Mouse (Mus musculus): ENCODE measurements around the gene Ubr4. TPM values are rescaled to one million over a fixed set of nuclear protein-coding genes. Genes with fewer than 3 reads are reported as not detected.

Gene Ubr4
- polyA plus RNA-seq, 1 experiment from 2014 or later: 84.5 TPM

DNA sequence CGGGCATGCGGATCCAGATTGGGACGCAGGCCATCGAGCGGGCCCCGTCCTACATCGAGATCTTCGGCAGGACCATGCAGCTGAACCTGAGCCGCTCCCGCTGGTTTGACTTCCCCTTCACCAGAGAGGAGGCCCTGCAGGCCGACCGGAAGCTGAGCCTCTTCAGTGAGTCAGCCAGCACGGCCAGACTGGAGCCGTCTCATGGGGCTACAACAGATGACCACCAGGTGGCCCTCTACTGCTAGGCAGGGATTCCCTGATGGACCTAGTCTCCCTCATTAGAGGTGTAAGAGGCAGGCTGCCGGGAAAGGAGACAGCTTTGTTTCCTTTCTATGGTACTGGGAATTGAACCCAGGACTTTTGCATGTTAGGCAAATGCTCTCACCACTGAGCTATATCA lies 77.8 kb downstream of the Ubr4 start:
- ATAC-seq (ENCODE audit: insufficient read depth) (peak; percentile 69; the same call in 1 of the 2 replicates), DNase-seq (peak; percentile 89)
- Histone ChIP-seq H3K27ac (ENCODE audit: low read depth) (no peak overlapping the region), H3K27me3 (ENCODE audit: insufficient read depth, low read length) (no peaks in the 10 kb centered on the region), H3K4me3 (ENCODE audit: low read depth, low read length) (no peak overlapping the region), H3K9ac (no peak overlapping the region), H3K4me2 (no peak overlapping the region), H3K36me3 (ENCODE audit: insufficient read depth) (peaks cover 100% of the 10 kb centered on the region), H3K9me3 (ENCODE audit: low read depth, low read length) (no peaks in the 10 kb centered on the region), H3K4me1 (ENCODE audit: insufficient read depth) (no peaks in the 10 kb centered on the region)
- peak; percentile 82 for TF ChIP-seq CTCF (IDR thresholded peaks at IDR 0.05; ENCODE audit: low read depth)
- WGBS: 45% methylated on average over 15 of the region's 15 CpGs

DNA sequence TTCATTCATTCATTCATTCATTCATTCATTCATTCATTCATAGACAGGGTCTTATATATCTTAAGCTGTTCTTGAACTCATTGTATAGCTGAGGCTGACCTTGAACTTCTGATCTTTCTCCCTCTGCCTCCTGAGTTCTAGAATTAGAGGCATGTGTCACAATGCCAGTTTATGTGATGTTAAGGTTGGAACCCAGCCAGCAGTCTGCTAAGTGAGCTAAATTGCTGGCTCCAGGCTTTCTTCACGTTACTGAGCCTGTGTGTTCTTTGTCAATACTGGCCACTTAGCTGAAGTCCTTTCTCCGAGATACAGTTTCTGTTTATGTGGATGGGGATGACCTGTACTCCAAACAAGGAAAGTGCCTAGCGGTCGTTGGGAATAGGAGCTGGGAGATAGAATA lies 78.5 kb downstream of the Ubr4 start:
- 51% methylated on average over 4 of the region's 4 CpGs for WGBS
- ATAC-seq (ENCODE audit: insufficient read depth) (no peak), DNase-seq (peak; percentile 70)
- no peaks in the 10 kb centered on the region for H3K4me1 ChIP-seq (ENCODE audit: insufficient read depth)
- H3K9ac ChIP-seq: no peak overlapping the region
- no peak overlapping the region for H3K27ac ChIP-seq (ENCODE audit: low read depth)
- no peak for TF ChIP-seq CTCF (IDR thresholded peaks at IDR 0.05; ENCODE audit: low read depth)
- no peak overlapping the region for H3K4me3 ChIP-seq (ENCODE audit: low read depth, low read length)
- peaks cover 100% of the 10 kb centered on the region for H3K36me3 ChIP-seq (ENCODE audit: insufficient read depth)
- no peaks in the 10 kb centered on the region for H3K9me3 ChIP-seq (ENCODE audit: low read depth, low read length)
- H3K4me2 ChIP-seq: no peak overlapping the region
- no peaks in the 10 kb centered on the region for H3K27me3 ChIP-seq (ENCODE audit: insufficient read depth, low read length)

DNA sequence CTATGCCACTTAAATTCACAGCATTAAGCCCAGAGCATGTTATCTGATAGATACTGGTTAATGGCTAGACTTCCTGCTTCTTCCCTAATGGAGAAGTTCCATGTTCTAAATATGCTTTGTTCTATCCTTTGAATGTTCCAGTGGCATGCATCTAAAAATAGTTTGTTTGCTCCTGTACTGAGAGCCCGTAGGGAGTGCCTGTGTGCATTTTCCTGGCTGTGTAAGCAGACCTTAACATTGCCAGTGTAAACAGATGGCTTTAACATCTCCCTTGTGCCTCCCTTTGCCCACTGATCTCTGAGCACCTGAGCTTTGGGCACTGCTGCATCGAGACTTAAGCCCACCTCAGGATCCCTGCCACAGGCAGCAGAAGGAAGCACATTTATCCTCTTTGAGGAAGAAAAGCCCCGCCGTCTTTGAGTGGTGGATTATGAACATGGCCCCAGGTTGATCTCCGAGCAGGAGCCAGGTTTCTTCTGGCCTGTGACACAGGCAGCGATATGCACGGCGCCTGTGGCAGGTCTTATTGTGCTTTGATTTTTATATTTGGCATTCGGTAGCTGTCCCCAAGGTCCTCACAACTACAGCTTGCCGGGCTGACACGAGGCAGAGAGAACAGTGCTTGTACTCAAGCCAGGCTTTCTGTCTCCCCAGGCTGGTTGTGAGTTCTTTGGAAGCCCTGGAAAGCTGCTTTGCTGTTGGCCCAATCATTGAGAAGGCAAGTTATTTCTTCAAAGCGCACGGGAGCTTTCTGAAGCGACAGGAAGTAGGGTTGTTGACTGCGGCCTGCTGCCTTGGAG lies 80.8 kb downstream of the Ubr4 start:
- Histone ChIP-seq H3K4me1 (ENCODE audit: insufficient read depth) (no peaks in the 10 kb centered on the region), H3K27me3 (ENCODE audit: insufficient read depth, low read length) (no peaks in the 10 kb centered on the region), H3K4me2 (no peak overlapping the region), H3K9me3 (ENCODE audit: low read depth, low read length) (no peaks in the 10 kb centered on the region), H3K4me3 (ENCODE audit: low read depth, low read length) (no peak overlapping the region), H3K27ac (ENCODE audit: low read depth) (peak overlapping the region; percentile 67; the same call in 1 of the 2 replicates), H3K36me3 (ENCODE audit: insufficient read depth) (peaks cover 100% of the 10 kb centered on the region), H3K9ac (no peak overlapping the region)
- no peak for TF ChIP-seq CTCF (IDR thresholded peaks at IDR 0.05; ENCODE audit: low read depth)
- 82% methylated on average over 15 of the region's 15 CpGs for WGBS
- ATAC-seq (ENCODE audit: insufficient read depth) (peak; percentile 11; the same call in 1 of the 2 replicates), DNase-seq (peak; percentile 38)

DNA sequence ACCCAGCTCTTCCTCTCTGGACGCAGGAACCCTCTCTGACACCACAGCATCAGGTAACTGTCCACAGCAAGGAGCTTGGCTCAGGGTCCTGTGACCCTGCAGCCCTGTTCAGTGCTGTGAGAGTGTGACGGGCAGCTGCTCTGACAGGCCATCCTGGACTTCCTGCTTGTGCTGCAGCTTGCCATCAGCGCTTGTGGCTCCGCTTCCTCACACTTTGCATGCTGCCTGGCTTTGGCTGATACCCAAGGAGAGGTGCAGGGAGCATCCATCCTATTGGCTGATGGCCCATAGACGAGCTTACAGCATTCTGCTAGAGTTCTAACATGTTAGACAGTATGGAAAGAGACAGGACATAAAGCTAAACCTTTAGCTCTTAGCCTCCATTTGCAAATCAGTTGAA lies 88.8 kb downstream of the Ubr4 start:
- Histone ChIP-seq H3K9me3 (ENCODE audit: low read depth, low read length) (no peaks in the 10 kb centered on the region), H3K4me2 (no peak overlapping the region), H3K27me3 (ENCODE audit: insufficient read depth, low read length) (no peaks in the 10 kb centered on the region), H3K27ac (ENCODE audit: low read depth) (no peak overlapping the region), H3K36me3 (ENCODE audit: insufficient read depth) (peaks cover 97% of the 10 kb centered on the region), H3K4me3 (ENCODE audit: low read depth, low read length) (no peak overlapping the region), H3K4me1 (ENCODE audit: insufficient read depth) (no peaks in the 10 kb centered on the region), H3K9ac (no peak overlapping the region)
- 71% methylated on average over 5 of the region's 5 CpGs for WGBS
- TF ChIP-seq CTCF (IDR thresholded peaks at IDR 0.05; ENCODE audit: low read depth): no peak
- ATAC-seq (ENCODE audit: insufficient read depth): peak; percentile 28; the same call in 1 of the 2 replicates
- DNase-seq: peak; percentile 59

DNA sequence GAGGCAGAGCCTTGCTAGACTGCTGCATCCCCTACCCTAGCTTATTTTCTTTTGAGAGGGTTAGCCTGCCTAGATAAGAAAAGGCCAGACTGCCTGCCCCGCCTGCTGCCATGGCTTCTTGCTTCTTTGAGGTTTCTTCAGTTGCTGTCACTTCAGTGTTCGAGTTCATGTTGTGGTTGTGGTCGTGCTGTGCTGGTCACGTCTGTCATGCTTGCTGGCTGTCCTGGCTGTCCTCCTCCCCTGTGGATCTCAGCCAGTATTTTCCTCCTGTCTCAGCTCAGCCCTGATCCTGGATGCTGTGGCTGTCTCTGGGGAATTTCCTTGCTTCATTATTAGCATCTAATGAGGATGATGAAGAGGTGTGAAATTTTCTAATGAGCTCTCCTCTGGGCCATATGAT lies 89.4 kb downstream of the Ubr4 start:
- ATAC-seq (ENCODE audit: insufficient read depth): no peak
- 90% methylated on average over 4 of the region's 4 CpGs for WGBS
- H3K4me3 ChIP-seq (ENCODE audit: low read depth, low read length): no peak overlapping the region
- no peaks in the 10 kb centered on the region for H3K4me1 ChIP-seq (ENCODE audit: insufficient read depth)
- no peak for DNase-seq
- no peaks in the 10 kb centered on the region for H3K27me3 ChIP-seq (ENCODE audit: insufficient read depth, low read length)
- no peak overlapping the region for H3K9ac ChIP-seq
- no peaks in the 10 kb centered on the region for H3K9me3 ChIP-seq (ENCODE audit: low read depth, low read length)
- no peak overlapping the region for H3K4me2 ChIP-seq
- no peak overlapping the region for H3K27ac ChIP-seq (ENCODE audit: low read depth)
- no peak for TF ChIP-seq CTCF (IDR thresholded peaks at IDR 0.05; ENCODE audit: low read depth)
- H3K36me3 ChIP-seq (ENCODE audit: insufficient read depth): peaks cover 97% of the 10 kb centered on the region

DNA sequence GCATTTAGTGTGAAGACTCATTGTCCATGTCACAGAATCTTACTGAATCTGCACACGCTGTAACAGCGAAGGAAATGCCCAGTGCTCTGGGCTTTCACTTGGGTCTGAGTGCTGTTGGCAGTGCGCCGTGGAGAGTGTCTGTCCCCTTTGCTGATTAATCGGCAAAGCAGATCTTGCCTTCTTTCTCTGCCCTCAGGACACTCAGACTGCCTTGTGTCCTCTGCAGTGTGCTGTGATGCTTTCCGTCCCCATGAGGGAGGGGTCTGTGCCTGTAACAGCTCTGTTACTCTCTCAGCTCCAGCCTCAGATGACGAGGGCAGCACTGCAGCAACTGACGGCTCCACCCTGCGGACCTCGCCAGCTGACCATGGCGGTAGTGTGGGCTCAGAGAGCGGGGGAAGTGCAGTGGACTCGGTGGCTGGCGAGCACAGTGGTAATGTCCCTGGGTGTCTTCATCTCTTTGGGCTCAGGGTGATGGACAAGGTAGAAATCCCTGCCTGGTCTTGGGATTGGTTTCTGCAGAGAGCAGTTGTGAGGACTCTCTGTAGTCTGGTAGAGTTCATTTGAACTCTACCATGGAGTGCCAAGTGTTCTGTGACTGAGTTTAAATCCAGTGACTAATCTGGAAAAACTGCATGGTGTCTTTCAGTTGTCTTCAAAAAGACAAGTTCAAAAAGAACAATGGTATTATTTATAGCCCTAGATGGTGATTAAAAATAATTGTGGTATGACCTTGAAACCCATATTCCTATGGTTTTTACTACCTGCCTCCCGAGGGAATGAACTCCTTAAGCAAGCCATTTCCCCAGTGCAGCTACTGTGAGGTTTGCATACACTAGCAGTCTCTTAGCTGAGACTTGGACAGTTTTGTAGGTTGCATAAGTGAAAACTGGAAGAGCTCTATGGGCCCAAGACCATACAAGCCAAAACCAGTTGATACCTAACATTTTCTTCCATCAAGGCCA lies 90.3 kb downstream of the Ubr4 start:
- no peak for DNase-seq
- no peak for ATAC-seq (ENCODE audit: insufficient read depth)

DNA sequence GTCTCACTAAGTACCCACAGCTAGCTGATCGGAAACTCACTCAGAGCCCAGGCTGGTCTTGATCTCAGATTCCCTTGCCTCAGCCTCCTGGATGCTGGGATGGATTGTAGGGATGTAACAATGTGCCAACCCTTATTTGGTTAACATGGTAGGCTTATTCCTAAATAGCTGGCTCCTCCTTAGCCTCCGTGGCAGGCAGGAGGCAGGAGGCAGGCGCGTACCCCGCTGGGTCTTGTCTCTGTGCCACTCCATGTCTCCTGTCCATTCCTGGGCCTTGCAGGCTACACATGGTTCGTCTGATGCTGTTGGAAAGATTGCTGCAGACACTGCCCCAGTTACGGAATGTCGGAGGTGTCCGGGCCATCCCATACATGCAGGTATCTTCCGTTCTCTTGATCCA lies 91.9 kb downstream of the Ubr4 start:
- no peak for TF ChIP-seq CTCF (IDR thresholded peaks at IDR 0.05; ENCODE audit: low read depth)
- H3K4me2 ChIP-seq: no peak overlapping the region
- no peak overlapping the region for H3K9ac ChIP-seq
- peaks cover 98% of the 10 kb centered on the region for H3K36me3 ChIP-seq (ENCODE audit: insufficient read depth)
- H3K4me1 ChIP-seq (ENCODE audit: insufficient read depth): no peaks in the 10 kb centered on the region
- no peaks in the 10 kb centered on the region for H3K9me3 ChIP-seq (ENCODE audit: low read depth, low read length)
- DNase-seq: no peak
- H3K4me3 ChIP-seq (ENCODE audit: low read depth, low read length): no peak overlapping the region
- ATAC-seq (ENCODE audit: insufficient read depth): no peak
- no peak overlapping the region for H3K27ac ChIP-seq (ENCODE audit: low read depth)
- 91% methylated on average over 10 of the region's 10 CpGs for WGBS
- no peaks in the 10 kb centered on the region for H3K27me3 ChIP-seq (ENCODE audit: insufficient read depth, low read length)

More for the DNA sequence above, 90.3 kb downstream of the Ubr4 start:
- Histone ChIP-seq H3K9me3 (ENCODE audit: low read depth, low read length) (no peaks in the 10 kb centered on the region), H3K36me3 (ENCODE audit: insufficient read depth) (peaks cover 97% of the 10 kb centered on the region), H3K27me3 (ENCODE audit: insufficient read depth, low read length) (no peaks in the 10 kb centered on the region), H3K4me1 (ENCODE audit: insufficient read depth) (no peaks in the 10 kb centered on the region), H3K4me3 (ENCODE audit: low read depth, low read length) (no peak overlapping the region), H3K27ac (ENCODE audit: low read depth) (no peak overlapping the region), H3K9ac (no peak overlapping the region), H3K4me2 (no peak overlapping the region)
- no peak for TF ChIP-seq CTCF (IDR thresholded peaks at IDR 0.05; ENCODE audit: low read depth)
- 89% methylated on average over 15 of the region's 15 CpGs for WGBS

All from lung, embryonic 14.5 days (tissue).